Mouse (Mus musculus): ENCODE data around the gene Fxyd7.

The Fxyd7 gene

DNA sequence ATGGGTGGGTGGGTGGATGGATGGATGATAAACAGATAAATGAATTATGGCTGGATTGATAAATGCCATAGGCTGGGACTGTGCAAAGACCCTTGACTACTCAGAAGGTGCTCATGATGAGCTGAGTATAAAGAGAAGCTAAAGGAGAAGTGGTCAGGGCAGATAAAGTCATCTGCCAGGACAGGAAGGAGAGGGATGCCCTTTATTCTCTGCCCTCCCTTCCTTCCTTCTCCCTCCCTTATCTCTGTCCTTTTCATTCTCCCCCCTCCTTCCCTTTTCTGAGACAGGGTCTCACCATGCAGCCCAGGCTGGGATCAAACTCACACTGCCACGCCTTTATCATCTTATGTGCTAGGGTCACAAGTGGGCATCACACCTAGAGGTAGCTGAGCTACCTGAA is 43.5 kb downstream of the Fxyd7 start:
- no peak for DNase-seq (ENCODE audit: low read depth)

GRCm38 (mm10) chr7:31002650-31003049 is 48.6 kb downstream of the Fxyd7 start:
- DNase-seq (ENCODE audit: low read depth) = peak; percentile 9

DNA sequence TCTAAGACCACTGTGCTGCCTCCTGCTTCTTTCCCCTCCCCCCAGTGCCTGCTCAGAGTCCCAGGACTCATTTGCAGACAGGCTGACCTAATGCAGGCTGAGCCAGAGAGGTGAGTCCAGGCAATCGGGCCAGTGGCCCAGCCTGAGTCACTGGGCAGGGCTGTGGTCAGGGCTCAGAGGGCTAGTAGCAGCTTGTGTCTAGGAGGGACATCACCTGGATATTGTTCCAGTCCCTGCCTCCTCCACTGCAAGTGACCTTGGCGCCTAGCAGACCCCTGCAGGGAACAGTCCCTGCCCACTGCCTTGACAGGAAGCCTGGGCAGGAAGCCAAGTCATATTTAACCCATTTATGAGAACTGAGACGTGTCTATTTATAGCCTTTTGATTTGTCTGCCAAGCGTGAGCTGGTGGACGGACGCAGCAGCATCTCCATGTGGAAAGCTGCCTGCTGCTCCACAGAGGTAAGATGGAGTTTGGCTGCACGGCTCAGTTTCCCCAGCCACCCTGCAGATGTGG is 50.7 kb downstream of the Fxyd7 start:
- peak; percentile 77 for DNase-seq (ENCODE audit: low read depth)

- DNase-seq (ENCODE audit: low read depth) = no peak
Observed at GRCm38 (mm10) chr7:30996491-30996890, 54.8 kb downstream of the Fxyd7 start.

DNA sequence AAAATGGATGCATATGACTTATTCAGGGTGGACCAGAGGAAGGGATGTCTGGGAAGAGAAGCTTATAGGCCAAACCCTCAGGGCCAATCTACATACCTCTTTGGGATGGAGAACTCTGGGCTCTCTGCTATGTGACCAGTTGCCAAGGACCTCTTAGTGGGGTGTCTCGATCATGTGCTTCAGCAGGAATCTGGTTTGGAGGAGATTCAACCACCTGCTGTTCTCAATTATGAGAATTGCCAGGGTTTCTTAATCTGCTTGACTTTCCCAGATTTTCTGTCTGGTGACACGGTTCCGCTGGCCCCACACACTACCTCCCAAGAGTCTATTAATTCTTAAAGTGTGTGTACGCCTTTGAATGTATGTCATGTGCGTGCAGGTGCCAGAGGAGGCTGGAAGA is 57.3 kb downstream of the Fxyd7 start:
- DNase-seq (ENCODE audit: low read depth) = peak; percentile 72
